Mouse (Mus musculus) lung, postnatal 0 days (tissue): ENCODE data around the gene Arl6ip1. TPM values are rescaled to one million over a fixed set of nuclear protein-coding genes. Genes with fewer than 3 reads are reported as not detected.

ENCODE experiments used
- ATAC-seq: fragments of 200-750 bp; cut with Nextera tagmentation; 2 replicates; pipeline ENCODE4 v1.8.0; 2017; ENCODE audit warnings: moderate library complexity
- DNase-seq: peaks from one replicate; pipeline ENCODE4 v3.0.0-alpha.2; 2016; ENCODE audit warnings: low spot score
- H3K27ac ChIP-seq: fragments of 300-500 bp; sonication (generic); 2 replicates; pipeline ENCODE4 v1.5.1; 2014; ENCODE audit warnings: antibody characterized with exemption, mild to moderate bottlenecking, low read length, mixed read lengths
- H3K27me3 ChIP-seq: fragments of 300-500 bp; sonication (generic); replicated peaks from 2 replicates; pipeline ENCODE4 v1.6.1; 2014; ENCODE audit warnings: low read length, mixed read lengths; ENCODE audit not compliant: insufficient read depth
- H3K36me3 ChIP-seq: fragments of 300-500 bp; sonication (generic); 2 replicates; pipeline ENCODE4 v1.6.1; 2014; ENCODE audit warnings: low read length, mixed read lengths; ENCODE audit not compliant: insufficient read depth
- H3K4me1 ChIP-seq: fragments of 300-500 bp; sonication (generic); 2 replicates; pipeline ENCODE4 v1.6.1; 2014; ENCODE audit warnings: antibody characterized with exemption, low read depth, low read length, mixed read lengths; ENCODE audit not compliant: insufficient read depth
- H3K4me2 ChIP-seq: fragments of 300-500 bp; sonication (generic); replicated peaks from 2 replicates; pipeline ENCODE4 v1.6.1; 2014; ENCODE audit warnings: low read depth, mild to moderate bottlenecking, low read length, moderate library complexity, mixed read lengths
- H3K4me3 ChIP-seq: fragments of 300-500 bp; sonication (generic); 2 replicates; pipeline ENCODE4 v1.5.1; 2014; ENCODE audit warnings: low read depth, low read length
- H3K9ac ChIP-seq: fragments of 300-500 bp; sonication (generic); replicated peaks from 2 replicates; pipeline ENCODE4 v1.6.1; 2014; ENCODE audit warnings: low read depth, mild to moderate bottlenecking
- H3K9me3 ChIP-seq: fragments of 300-500 bp; sonication (generic); 2 replicates; pipeline ENCODE4 v1.6.1; 2016; ENCODE audit warnings: low read length, mixed read lengths
- CTCF ChIP-seq: IDR thresholded peaks from 2 replicates; pipeline ENCODE4 v1.5.1; 2016; ENCODE audit warnings: antibody characterized with exemption, mild to moderate bottlenecking
- EP300 ChIP-seq: IDR thresholded peaks from 2 replicates; pipeline ENCODE4 v1.6.1; 2016; ENCODE audit warnings: antibody characterized with exemption, mild to moderate bottlenecking, control low read depth
- WGBS: fragments of 180-500 bp; shearing (Covaris S2); extraction: QIAGEN DNeasy Blood & Tissue Kit; methylation state at CpG from one replicate; pipeline ENCODE4 v1.1.7; 2014; 5-methylcytosine and 5-hydroxymethylcytosine counted together
- polyA plus RNA-seq: library from polyadenylated mRNA; unstranded; fragments of >200 nt; fragmentation: Nextera tagmentation; extraction: Ambion mirVana; gene quantifications from 2 replicates; pipeline ENCODE4 v1.2.1, GENCODE M21; 2015

The Arl6ip1 gene
- polyA plus RNA-seq, 1 experiment from 2014 or later, result 550 TPM

DNA sequence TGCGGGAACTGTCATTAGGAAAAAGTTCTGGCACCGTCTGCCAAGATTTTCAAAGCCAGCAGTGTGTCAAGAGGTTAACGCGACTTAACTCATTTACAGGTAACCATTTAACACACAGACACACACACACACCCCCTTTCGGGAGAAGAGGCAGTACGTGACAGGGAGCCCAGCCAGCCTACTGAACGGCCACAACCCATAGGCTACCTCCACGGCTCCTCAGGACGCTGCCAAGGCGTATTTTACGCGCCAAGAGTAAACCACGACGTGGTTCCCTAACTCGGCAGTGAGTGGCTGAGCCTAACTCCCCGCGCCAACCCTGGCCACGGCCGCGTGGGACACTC is 14.0 kb downstream of the Arl6ip1 start:
- peaks cover 25% of the 10 kb centered on the region; the same call in 1 of the 2 replicates for H3K36me3 ChIP-seq
- H3K9ac ChIP-seq, result peak overlapping the region; percentile 94
- peak overlapping the region; percentile 85 for H3K27ac ChIP-seq
- TF ChIP-seq CTCF (no peak), EP300 (no peak)
- H3K4me2 ChIP-seq, result peak overlapping the region; percentile 65
- H3K9me3 ChIP-seq, result no peaks in the 10 kb centered on the region
- H3K4me3 ChIP-seq, result peak overlapping the region; percentile 86
- peaks cover 19% of the 10 kb centered on the region; the same call in 1 of the 2 replicates for H3K4me1 ChIP-seq
- DNase-seq (no peak), ATAC-seq (peak; percentile 43)
- 2% methylated on average over 20 of the region's 20 CpGs for WGBS
- no peaks in the 10 kb centered on the region for H3K27me3 ChIP-seq

GRCm38 (mm10) chr7:118113541-118114297 is 15.7 kb downstream of the Arl6ip1 start:
- peak overlapping the region; percentile 65; the same call in 1 of the 2 replicates for H3K4me2 ChIP-seq
- H3K4me1 ChIP-seq, result peaks cover 14% of the 10 kb centered on the region; the same call in 1 of the 2 replicates
- H3K36me3 ChIP-seq, result peaks cover 31% of the 10 kb centered on the region; the same call in 1 of the 2 replicates
- no peak overlapping the region for H3K27ac ChIP-seq
- ATAC-seq, result no peak
- H3K9me3 ChIP-seq, result no peaks in the 10 kb centered on the region
- H3K9ac ChIP-seq, result 0 out of 2 replicates have a peak overlapping the region, but pooled peaks have one; percentile 94
- no peak for DNase-seq
- H3K27me3 ChIP-seq, result no peaks in the 10 kb centered on the region
- TF ChIP-seq EP300 (no peak), CTCF (no peak)
- H3K4me3 ChIP-seq, result no peak overlapping the region
- 47% methylated on average over 5 of the region's 5 CpGs for WGBS

GRCm38 (mm10) chr7:118111128-118111527 is 18.3 kb downstream of the Arl6ip1 start:
- no peaks in the 10 kb centered on the region for H3K9me3 ChIP-seq
- WGBS, result 64% methylated on average over 3 of the region's 3 CpGs
- peaks cover 46% of the 10 kb centered on the region for H3K36me3 ChIP-seq
- H3K4me1 ChIP-seq, result peaks cover 8% of the 10 kb centered on the region; the same call in 1 of the 2 replicates
- no peak overlapping the region for H3K27ac ChIP-seq
- DNase-seq, result no peak
- no peaks in the 10 kb centered on the region for H3K27me3 ChIP-seq
- no peak overlapping the region for H3K4me2 ChIP-seq
- no peak overlapping the region for H3K4me3 ChIP-seq
- TF ChIP-seq EP300 (no peak), CTCF (no peak)
- no peak for ATAC-seq
- H3K9ac ChIP-seq, result 0 out of 2 replicates have a peak overlapping the region, but pooled peaks have one; percentile 10

DNA sequence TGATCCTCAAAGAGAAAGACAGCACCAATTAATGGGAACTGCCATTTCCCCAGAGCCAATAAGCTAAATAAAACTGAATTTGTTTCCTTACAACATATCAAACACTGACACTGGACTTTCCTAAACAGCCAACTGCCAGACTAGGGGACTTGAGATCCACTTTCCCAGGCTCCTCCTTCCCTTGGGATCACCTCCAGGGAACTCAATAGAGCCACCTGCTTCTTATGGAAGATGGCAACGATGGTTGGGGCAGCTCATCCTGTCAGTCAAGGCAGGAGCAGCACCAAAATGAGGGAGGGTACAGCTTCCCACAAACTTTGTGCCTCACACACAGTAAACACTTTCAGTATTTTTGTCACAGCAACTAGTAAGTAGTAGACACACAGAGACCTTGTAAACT is 21.8 kb downstream of the Arl6ip1 start:
- no peak for TF ChIP-seq EP300
- TF ChIP-seq CTCF, result no peak
- DNase-seq (no peak), ATAC-seq (no peak)
- H3K27me3 ChIP-seq, result no peaks in the 10 kb centered on the region
- no peak overlapping the region for H3K27ac ChIP-seq
- no peaks in the 10 kb centered on the region for H3K9me3 ChIP-seq
- peaks cover 40% of the 10 kb centered on the region for H3K36me3 ChIP-seq
- no peaks in the 10 kb centered on the region; the same call in 1 of the 2 replicates for H3K4me1 ChIP-seq
- no peak overlapping the region for H3K9ac ChIP-seq
- 73% methylated on average over 1 of the region's 1 CpGs for WGBS
- H3K4me2 ChIP-seq, result no peak overlapping the region
- no peak overlapping the region for H3K4me3 ChIP-seq

DNA sequence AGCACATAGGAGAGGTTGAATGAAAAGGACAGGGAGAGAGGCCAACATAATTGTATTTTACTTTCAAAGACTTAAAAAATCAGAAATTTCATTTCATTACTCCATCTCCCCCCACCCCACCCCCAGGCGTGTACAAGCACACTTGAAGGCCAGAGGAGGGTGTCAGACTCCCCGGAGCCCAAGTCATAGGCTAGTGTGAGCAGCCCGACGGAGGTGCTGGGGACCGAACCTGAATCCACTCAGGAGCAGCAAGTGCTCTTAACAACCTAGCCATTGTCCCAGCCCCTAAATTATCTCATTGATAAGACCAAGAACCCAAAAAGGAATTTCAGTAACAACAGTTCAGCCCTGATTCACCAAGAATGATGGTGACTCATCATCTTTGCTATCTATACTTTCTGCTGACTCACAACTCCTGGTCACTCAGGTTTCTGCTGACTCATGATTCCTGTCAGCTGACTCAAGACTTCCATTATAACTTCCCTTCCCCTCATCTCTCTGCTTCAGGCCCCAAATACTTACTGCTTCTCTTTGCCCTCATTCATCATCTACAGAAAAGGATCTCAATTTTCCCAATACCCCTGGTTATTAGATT is 24.9 kb downstream of the Arl6ip1 start:
- ATAC-seq, result no peak
- TF ChIP-seq CTCF, result no peak
- no peak for TF ChIP-seq EP300
- WGBS, result 58% methylated on average over 5 of the region's 5 CpGs
- no peak overlapping the region for H3K27ac ChIP-seq
- peaks cover 28% of the 10 kb centered on the region for H3K36me3 ChIP-seq
- no peak overlapping the region for H3K4me2 ChIP-seq
- H3K9ac ChIP-seq, result no peak overlapping the region
- peak; percentile 61 for DNase-seq
- H3K4me3 ChIP-seq, result no peak overlapping the region
- H3K27me3 ChIP-seq, result no peaks in the 10 kb centered on the region
- H3K9me3 ChIP-seq, result no peaks in the 10 kb centered on the region
- H3K4me1 ChIP-seq, result no peaks in the 10 kb centered on the region

DNA sequence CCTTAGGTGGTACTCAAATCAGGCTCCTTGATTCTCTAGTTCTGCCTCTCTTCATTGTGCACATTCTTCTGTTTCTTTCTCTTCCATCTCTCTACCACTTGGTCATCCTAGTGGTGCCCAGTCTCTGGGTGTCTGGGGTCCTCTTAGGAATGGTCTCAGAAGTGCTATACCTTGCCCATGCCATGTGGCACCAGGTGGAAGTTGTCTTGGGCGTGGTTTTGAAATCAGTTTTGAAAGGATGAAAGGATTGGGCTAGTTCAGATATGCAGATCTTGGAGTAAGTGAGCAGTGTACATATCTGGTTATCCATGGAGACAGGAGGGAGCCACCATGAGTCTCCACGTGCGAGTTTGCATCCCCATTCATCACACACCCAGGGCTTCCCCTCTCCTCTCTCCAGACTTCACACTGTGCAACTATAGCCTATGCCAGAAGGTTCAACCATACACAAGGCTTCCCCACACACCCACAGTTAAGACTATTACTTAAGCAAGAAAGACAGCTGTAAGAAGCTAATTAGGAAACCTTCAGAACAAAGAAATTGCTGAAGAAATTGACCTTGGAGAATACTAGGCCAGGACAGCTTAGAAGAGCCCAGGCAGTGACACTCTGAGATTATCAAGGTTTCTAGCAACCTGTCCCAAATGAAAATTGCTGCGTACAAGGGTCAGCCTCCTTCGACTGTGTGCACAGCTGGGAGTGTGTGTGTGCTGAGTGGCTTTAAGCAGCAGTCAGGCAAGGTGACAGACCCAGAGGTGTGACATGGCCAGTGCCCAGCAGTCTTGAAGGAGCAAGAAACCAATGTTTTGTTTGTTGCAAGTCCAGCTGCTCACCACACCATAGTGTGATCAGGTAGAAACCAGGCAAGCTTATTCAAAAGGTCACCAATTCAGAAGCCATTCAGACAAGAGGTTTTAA is 25.7 kb downstream of the Arl6ip1 start:
- DNase-seq, result peak; percentile 39
- TF ChIP-seq CTCF, result no peak
- no peak for TF ChIP-seq EP300
- Histone ChIP-seq H3K4me2 (no peak overlapping the region), H3K4me3 (no peak overlapping the region), H3K27me3 (no peaks in the 10 kb centered on the region), H3K9ac (no peak overlapping the region), H3K36me3 (peaks cover 21% of the 10 kb centered on the region), H3K9me3 (no peaks in the 10 kb centered on the region), H3K4me1 (no peaks in the 10 kb centered on the region), H3K27ac (no peak overlapping the region)
- WGBS, result 29% methylated on average over 5 of the region's 5 CpGs
- ATAC-seq, result peak; percentile 43
